Mouse (Mus musculus) kidney, adult 2 months (tissue): Measurements from ENCODE around the gene Arhgap31. TPM values are rescaled to one million over a fixed set of nuclear protein-coding genes. Genes with fewer than 3 reads are reported as not detected.

Experiments
- DNase-seq: peaks from one replicate; pipeline ENCODE4 v3.0.0; 2021
- H3K27ac ChIP-seq: fragments of 200-500 bp; 2 replicates; pipeline ENCODE4 v1.5.1; 2012; ENCODE audit warnings: low read depth, low read length, control low read depth, inconsistent platforms; ENCODE audit not compliant: insufficient read depth
- H3K27me3 ChIP-seq: fragments of 200-500 bp; replicated peaks from 2 replicates; pipeline ENCODE4 v1.6.1; 2012; ENCODE audit warnings: mild to moderate bottlenecking, moderate library complexity, low read length, inconsistent platforms; ENCODE audit not compliant: control insufficient read depth, insufficient read depth
- H3K36me3 ChIP-seq: fragments of 200-500 bp; 2 replicates; pipeline ENCODE4 v1.6.1; 2012; ENCODE audit warnings: mild to moderate bottlenecking, moderate library complexity, low read length, inconsistent platforms; ENCODE audit not compliant: control insufficient read depth, insufficient read depth
- H3K4me1 ChIP-seq: fragments of 200-500 bp; 2 replicates; pipeline ENCODE4 v1.6.1; 2011; ENCODE audit warnings: low read length; ENCODE audit not compliant: control insufficient read depth, insufficient read depth
- H3K4me3 ChIP-seq: fragments of 200-500 bp; 2 replicates; pipeline ENCODE4 v1.5.1; 2011; ENCODE audit warnings: mild to moderate bottlenecking, low read depth, low read length, control low read depth; ENCODE audit not compliant: insufficient read depth
- CTCF ChIP-seq: fragments of 200-500 bp; conservative IDR thresholded peaks from 2 replicates; pipeline ENCODE4 v1.5.1; 2011; ENCODE audit warnings: low read depth, mild to moderate bottlenecking, control low read depth, low read length, moderate library complexity, mixed read lengths; ENCODE audit not compliant: insufficient read depth, insufficient read length
- POLR2A ChIP-seq: fragments of 200-500 bp; IDR thresholded peaks from one replicate; pipeline ENCODE4 v1.6.1; 2011; ENCODE audit warnings: low read depth, low read length, control low read depth
- WGBS: fragments of 180-500 bp; shearing (Covaris S2); methylation state at CpG from one replicate; pipeline ENCODE4 v1.1.7; 2018; 5-methylcytosine and 5-hydroxymethylcytosine counted together
- polyA plus RNA-seq: library from polyadenylated mRNA; depleted of rRNA; stranded (reverse); fragments of >200 nt; gene quantifications from 2 replicates; pipeline ENCODE4 v1.2.3, GENCODE M21; 2012

Gene Arhgap31
- polyA plus RNA-seq, 1 experiment = 6.9 TPM

DNA sequence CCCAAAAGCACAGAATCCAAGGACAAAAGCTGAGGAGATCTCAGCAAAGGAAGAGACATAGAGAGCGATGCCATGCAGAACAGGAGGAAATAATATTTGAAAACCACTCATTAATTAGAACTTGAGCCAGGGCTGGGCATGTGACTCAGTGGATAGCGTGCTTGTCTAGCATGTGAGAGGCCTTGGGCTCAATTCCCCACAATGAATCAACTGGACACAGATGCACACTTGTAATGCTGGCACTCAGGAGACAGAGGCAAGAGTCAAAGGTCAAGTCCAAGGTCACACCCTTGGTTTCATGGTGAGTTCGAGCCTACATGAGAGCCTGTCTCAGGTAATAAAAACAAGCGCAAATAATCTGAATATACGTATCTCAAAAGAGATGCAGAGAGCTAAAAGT lies 15.5 kb downstream of the Arhgap31 start:
- no peak for DNase-seq
- no peaks in the 10 kb centered on the region for H3K27me3 ChIP-seq
- H3K36me3 ChIP-seq = no peaks in the 10 kb centered on the region
- H3K4me3 ChIP-seq = no peak overlapping the region
- no peak overlapping the region for H3K27ac ChIP-seq
- no peaks in the 10 kb centered on the region for H3K4me1 ChIP-seq
- WGBS = 86% methylated on average over 5 of the region's 5 CpGs
- TF ChIP-seq POLR2A (no peak), CTCF (no peak)

DNA sequence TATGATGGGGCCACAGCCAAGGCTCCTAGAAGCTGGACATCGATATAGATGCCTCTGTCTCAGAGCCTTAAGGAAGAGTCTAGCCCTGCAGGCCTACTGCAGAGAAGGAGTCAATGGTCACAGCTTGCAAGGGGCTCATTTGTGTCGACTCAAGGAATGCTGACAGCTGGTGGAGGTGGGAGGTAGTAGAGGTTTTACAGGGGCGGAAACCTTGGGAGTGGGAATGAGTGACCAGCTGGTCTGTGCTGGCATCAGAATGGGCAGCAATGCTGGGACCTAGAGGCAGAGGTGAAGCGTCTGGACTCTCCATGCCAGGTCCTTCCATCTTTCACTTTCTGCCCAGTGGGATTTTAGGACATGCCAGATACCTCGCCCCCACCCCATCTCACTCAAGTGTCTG lies 17.5 kb downstream of the Arhgap31 start:
- H3K36me3 ChIP-seq = no peaks in the 10 kb centered on the region
- H3K4me1 ChIP-seq = no peaks in the 10 kb centered on the region
- no peak for DNase-seq
- 81% methylated on average over 5 of the region's 5 CpGs for WGBS
- no peaks in the 10 kb centered on the region for H3K27me3 ChIP-seq
- H3K4me3 ChIP-seq = no peak overlapping the region
- no peak overlapping the region for H3K27ac ChIP-seq
- TF ChIP-seq POLR2A = no peak
- no peak for TF ChIP-seq CTCF

DNA sequence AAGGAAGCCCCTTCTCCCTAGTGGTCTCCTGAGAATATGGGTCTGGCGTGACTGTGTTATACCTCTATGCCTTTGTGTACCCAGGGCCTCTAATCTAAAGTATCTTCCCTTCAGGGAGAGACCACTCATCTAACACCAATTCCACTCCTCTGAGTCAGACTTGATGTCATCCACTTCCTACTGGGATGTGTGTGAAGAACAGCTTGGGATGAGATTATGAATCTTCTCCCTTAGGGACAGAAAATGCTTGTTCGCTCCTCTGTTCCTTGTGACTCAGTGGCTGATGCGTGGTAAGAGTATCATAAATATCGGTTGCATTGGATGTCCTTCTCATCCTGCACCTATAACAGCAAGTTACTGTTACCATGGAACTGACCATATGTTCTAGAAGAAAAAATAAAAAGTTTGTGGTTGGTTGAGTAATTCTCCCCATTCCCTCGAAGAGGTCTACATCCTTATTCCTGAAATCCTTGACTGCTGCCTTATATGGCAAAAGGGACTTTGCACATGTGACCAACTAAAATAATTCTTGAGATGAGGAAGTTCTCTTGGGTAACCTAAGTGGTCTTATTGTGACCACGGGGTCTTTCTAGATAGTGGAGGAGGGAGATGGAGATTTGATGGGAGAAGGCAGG lies 18.1 kb downstream of the Arhgap31 start:
- Histone ChIP-seq H3K27me3 (no peaks in the 10 kb centered on the region), H3K36me3 (no peaks in the 10 kb centered on the region), H3K4me1 (no peaks in the 10 kb centered on the region), H3K27ac (no peak overlapping the region), H3K4me3 (no peak overlapping the region)
- no peak for TF ChIP-seq CTCF
- TF ChIP-seq POLR2A = no peak
- DNase-seq = no peak
- 93% methylated on average over 6 of the region's 6 CpGs for WGBS

- no peak overlapping the region for H3K27ac ChIP-seq
- 92% methylated on average over 5 of the region's 5 CpGs for WGBS
- TF ChIP-seq CTCF (no peak), POLR2A (no peak)
Measured at GRCm38 (mm10) chr16:38690501-38690900, 22.6 kb downstream of the Arhgap31 start.

DNA sequence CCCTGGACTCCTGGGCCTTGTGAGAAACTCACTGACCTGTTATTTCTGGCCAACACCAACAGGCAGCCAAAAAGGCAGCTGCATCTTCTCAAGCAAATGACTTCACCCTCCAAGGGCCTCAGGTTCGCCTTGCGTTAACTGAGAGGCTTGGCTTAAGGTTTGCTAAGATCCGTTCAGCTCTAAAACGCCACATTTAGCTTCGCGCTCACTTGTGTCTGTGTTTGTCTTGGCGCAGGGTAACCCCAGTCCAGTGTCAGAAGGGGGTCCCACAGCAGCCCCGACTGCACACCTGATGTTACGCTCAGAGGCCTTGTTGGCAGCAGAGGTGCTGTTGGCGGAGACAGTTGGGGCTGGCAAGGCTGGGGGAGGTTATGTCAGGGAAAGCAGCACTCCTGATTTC lies 23.3 kb downstream of the Arhgap31 start:
- Histone ChIP-seq H3K4me3 (no peak overlapping the region), H3K4me1 (no peaks in the 10 kb centered on the region), H3K27me3 (no peaks in the 10 kb centered on the region), H3K36me3 (no peaks in the 10 kb centered on the region), H3K27ac (no peak overlapping the region)
- TF ChIP-seq CTCF (no peak), POLR2A (no peak)
- 78% methylated on average over 10 of the region's 10 CpGs for WGBS
- no peak for DNase-seq

More at GRCm38 (mm10) chr16:38690501-38690900, 22.6 kb downstream of the Arhgap31 start:
- Histone ChIP-seq H3K27me3 (no peaks in the 10 kb centered on the region), H3K4me3 (no peak overlapping the region), H3K36me3 (no peaks in the 10 kb centered on the region), H3K4me1 (no peaks in the 10 kb centered on the region)
- DNase-seq = no peak

GRCm38 (mm10) chr16:38688531-38689264 lies 24.4 kb downstream of the Arhgap31 start:
- no peaks in the 10 kb centered on the region for H3K36me3 ChIP-seq
- no peaks in the 10 kb centered on the region for H3K27me3 ChIP-seq
- no peak overlapping the region for H3K27ac ChIP-seq
- 69% methylated on average over 12 of the region's 12 CpGs for WGBS
- peak; percentile 39 for DNase-seq
- no peaks in the 10 kb centered on the region for H3K4me1 ChIP-seq
- TF ChIP-seq CTCF = no peak
- TF ChIP-seq POLR2A = no peak
- no peak overlapping the region for H3K4me3 ChIP-seq

DNA sequence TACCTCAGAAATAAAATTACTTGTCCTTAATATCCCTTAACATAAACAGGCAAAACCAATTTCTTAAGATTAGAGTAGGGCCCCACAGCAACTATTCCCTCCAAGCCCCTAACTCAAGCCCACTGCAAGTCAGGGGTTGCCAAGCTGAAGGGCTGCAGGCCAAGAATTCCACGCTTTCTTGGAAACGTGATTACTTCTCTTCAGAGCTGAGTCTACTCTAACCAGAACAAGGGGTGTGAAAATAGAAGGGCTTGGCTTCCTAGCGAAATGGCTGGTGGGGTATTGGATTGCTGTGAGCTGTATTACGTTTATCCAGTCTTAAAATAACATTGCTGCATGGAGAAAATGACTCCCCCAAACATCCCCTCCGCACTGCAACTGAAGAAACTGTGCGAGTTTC lies 25.4 kb downstream of the Arhgap31 start:
- no peak for DNase-seq
- no peaks in the 10 kb centered on the region for H3K27me3 ChIP-seq
- no peaks in the 10 kb centered on the region for H3K36me3 ChIP-seq
- H3K27ac ChIP-seq = no peak overlapping the region
- TF ChIP-seq CTCF (no peak), POLR2A (no peak)
- H3K4me3 ChIP-seq = no peak overlapping the region
- no peaks in the 10 kb centered on the region for H3K4me1 ChIP-seq
- 60% methylated on average over 6 of the region's 6 CpGs for WGBS
